Mouse (Mus musculus) intestine, embryonic 16.5 days (tissue): ENCODE results near the gene Mrpl43. TPM values are rescaled to one million over a fixed set of nuclear protein-coding genes. Genes with fewer than 3 reads are reported as not detected.

Experiments
- ATAC-seq: fragments of 200-750 bp; cut with Nextera tagmentation; 2 replicates; pipeline ENCODE4 v1.8.0; 2017; ENCODE audit warnings: moderate TSS enrichment, moderate library complexity
- H3K27ac ChIP-seq: fragments of 300-500 bp; sonication (generic); 2 replicates; pipeline ENCODE4 v1.5.1; 2014; ENCODE audit warnings: mild to moderate bottlenecking, low read length
- H3K27me3 ChIP-seq: fragments of 300-500 bp; sonication (generic); replicated peaks from 2 replicates; pipeline ENCODE4 v1.6.1; 2014; ENCODE audit warnings: low read length, control low read depth, mixed read lengths; ENCODE audit not compliant: control insufficient read depth, insufficient read depth
- H3K36me3 ChIP-seq: fragments of 300-500 bp; sonication (generic); 2 replicates; pipeline ENCODE4 v1.6.1; 2014; ENCODE audit warnings: low read length, control low read depth; ENCODE audit not compliant: control insufficient read depth, insufficient read depth
- H3K4me1 ChIP-seq: fragments of 300-500 bp; sonication (generic); 2 replicates; pipeline ENCODE4 v1.6.1; 2014; ENCODE audit warnings: low read length, control low read depth, mixed read lengths; ENCODE audit not compliant: control insufficient read depth, insufficient read depth
- H3K4me2 ChIP-seq: fragments of 300-500 bp; sonication (generic); 2 replicates; pipeline ENCODE4 v1.6.1; 2014; ENCODE audit warnings: low read depth, low read length, control low read depth
- H3K4me3 ChIP-seq: fragments of 300-500 bp; sonication (generic); 2 replicates; pipeline ENCODE4 v1.5.1; 2014; ENCODE audit warnings: mild to moderate bottlenecking, low read length
- H3K9ac ChIP-seq: fragments of 300-500 bp; sonication (generic); 2 replicates; pipeline ENCODE4 v1.6.1; 2014; ENCODE audit warnings: low read depth, low read length
- H3K9me3 ChIP-seq: fragments of 300-500 bp; sonication (generic); 2 replicates; pipeline ENCODE4 v1.6.1; 2016; ENCODE audit warnings: low read length, control low read depth; ENCODE audit not compliant: control insufficient read depth
- WGBS: fragments of 180-500 bp; shearing (Covaris S2); extraction: QIAGEN DNeasy Blood & Tissue Kit; methylation state at CpG from one replicate; pipeline ENCODE4 v1.1.7; 2014; 5-methylcytosine and 5-hydroxymethylcytosine counted together
- polyA plus RNA-seq: library from polyadenylated mRNA; unstranded; fragments of >200 nt; fragmentation: Nextera tagmentation; extraction: Ambion mirVana; gene quantifications from 2 replicates; pipeline ENCODE4 v1.2.1, GENCODE M21; 2015

Gene Mrpl43
- polyA plus RNA-seq, 1 experiment from 2014 or later: 76.4 TPM

- H3K4me1 ChIP-seq: no peaks in the 10 kb centered on the region
- H3K4me2 ChIP-seq: no peak overlapping the region
- H3K4me3 ChIP-seq: no peak overlapping the region
- no peaks in the 10 kb centered on the region for H3K27me3 ChIP-seq
- 98% methylated on average over 1 of the region's 1 CpGs for WGBS
- H3K27ac ChIP-seq: no peak overlapping the region
- no peak overlapping the region for H3K9ac ChIP-seq
- H3K9me3 ChIP-seq: no peaks in the 10 kb centered on the region
- ATAC-seq: no peak
- H3K36me3 ChIP-seq: peaks cover 33% of the 10 kb centered on the region
Measured at GRCm38 (mm10) chr19:44965978-44966377, 40.3 kb downstream of the Mrpl43 start.

- no peaks in the 10 kb centered on the region for H3K4me1 ChIP-seq
- peaks cover 40% of the 10 kb centered on the region for H3K36me3 ChIP-seq
- no peaks in the 10 kb centered on the region for H3K27me3 ChIP-seq
- no peak overlapping the region for H3K4me3 ChIP-seq
- 98% methylated on average over 2 of the region's 2 CpGs for WGBS
- no peaks in the 10 kb centered on the region for H3K9me3 ChIP-seq
- no peak overlapping the region for H3K27ac ChIP-seq
- ATAC-seq: no peak
- no peak overlapping the region for H3K9ac ChIP-seq
- H3K4me2 ChIP-seq: no peak overlapping the region
Measured at GRCm38 (mm10) chr19:44959633-44960032, 46.6 kb downstream of the Mrpl43 start.

Other genes with a start within 250 kb of the Mrpl43 start
- gene Slf2, start 75.3 kb downstream of the Mrpl43 start, polyA plus RNA-seq: 26.8 and 27.1 TPM in 2 replicates
- 19.0 and 21.1 TPM in 2 replicates for gene Sema4g, start 17.3 kb downstream of the Mrpl43 start, polyA plus RNA-seq
- gene Twnk, start 779 bp downstream of the Mrpl43 start, polyA plus RNA-seq: 19.8 and 21.0 TPM in 2 replicates
- gene Lzts2, start 8.0 kb upstream of the Mrpl43 start, polyA plus RNA-seq: 33.6 and 34.7 TPM in 2 replicates
- gene Pdzd7, start 39.3 kb upstream of the Mrpl43 start, polyA plus RNA-seq: 0.43 and 0.49 TPM in 2 replicates
- 16.5 and 18.2 TPM in 2 replicates for gene Sfxn3, start 41.1 kb upstream of the Mrpl43 start, polyA plus RNA-seq
- 2.0 and 2.1 TPM in 2 replicates for gene Kazald1, start 68.8 kb upstream of the Mrpl43 start, polyA plus RNA-seq
- gene Tlx1, start 144.2 kb upstream of the Mrpl43 start, polyA plus RNA-seq: 0.06 TPM in 1 of 2 replicates, not detected in the other
- gene Lbx1, start 229.4 kb upstream of the Mrpl43 start, polyA plus RNA-seq: not detected in 2 replicates